Mouse (Mus musculus) gastrocnemius, postnatal 14 days (tissue): ENCODE results near the gene Tcp1. TPM values are rescaled to one million over a fixed set of nuclear protein-coding genes. Genes with fewer than 3 reads are reported as not detected.
"Not testable (repeated sequence)": the region's sequence is repeated elsewhere in the genome, so short reads cannot be mapped to it uniquely, and the experiment has no call there.

ENCODE experiments used
- DNase-seq: peaks from one replicate; pipeline ENCODE4 v3.0.0; 2021; ENCODE audit warnings: mixed read lengths
- intact Hi-C: fragments of 180-260 bp; cut with DNase I; formaldehyde crosslinking; loops from one replicate; pipeline ENCODE4 v1.15.1; 2025; ENCODE audit warnings: low total_unique reads
- total RNA-seq, 2 experiments: library from RNA; stranded (reverse); gene quantifications; 2 replicates each; pipeline ENCODE4 v1.2.3; 2021

Gene Tcp1
- total RNA-seq, 2 experiments from 2014 or later = 205 to 212 TPM

- intact Hi-C loops = no loop called here
- DNase-seq = no peak
Observed at GRCm38 (mm10) chr17:12956664-12957063, 41.2 kb downstream of the Tcp1 start.

- DNase-seq, intact Hi-C loops: not testable (repeated sequence)
Observed at GRCm38 (mm10) chr17:12959377-12959776, 43.9 kb downstream of the Tcp1 start.

GRCm38 (mm10) chr17:12960331-12960873, 44.9 kb downstream of the Tcp1 start, which contains the start of gene Acat2:
TSS of gene Acat2 (minus strand) at chr17:12960747.
- intact Hi-C loops = no loop called here
- DNase-seq = peak; percentile 92

- intact Hi-C loops = no loop called here
- DNase-seq = no peak
Observed at GRCm38 (mm10) chr17:12963476-12963875, 48.0 kb downstream of the Tcp1 start.

GRCm38 (mm10) chr17:12967173-12967572, 51.7 kb downstream of the Tcp1 start:
- DNase-seq = no peak
- intact Hi-C loops = no loop called here

- DNase-seq = no peak
- intact Hi-C loops = no loop called here
Observed at GRCm38 (mm10) chr17:12973851-12974250, 58.4 kb downstream of the Tcp1 start.

Other genes with a start within 250 kb of the Tcp1 start
- not detected for gene Slc22a1, start 239.9 kb upstream of the Tcp1 start, total RNA-seq
- 10 to 100 TPM; 64.3 to 72.6 TPM for gene Igf2r, start 146.0 kb upstream of the Tcp1 start, total RNA-seq
- under 1 TPM; 0.18 to 0.90 TPM for gene Mas1, start 47.6 kb upstream of the Tcp1 start, total RNA-seq
- gene Mrgprh, start 39.7 kb upstream of the Tcp1 start, total RNA-seq = 1 to 10 TPM; 1.8 to 2.1 TPM
- gene Pnldc1, start 5.5 kb upstream of the Tcp1 start, total RNA-seq = under 1 TPM; 0.14 to 0.91 TPM
- gene Mrpl18, start 644 bp downstream of the Tcp1 start, total RNA-seq = 10 to 100 TPM; 86.2 to 87.2 TPM
- gene Acat3, start 24.9 kb downstream of the Tcp1 start, total RNA-seq = not detected
- gene Acat2, start 45.0 kb downstream of the Tcp1 start, total RNA-seq = 1 to 10 TPM; 4.7 to 6.4 TPM
- gene Wtap, start 78.5 kb downstream of the Tcp1 start, total RNA-seq = 10 to 100 TPM; 27.9 to 31.2 TPM
- gene Sod2, start 91.1 kb downstream of the Tcp1 start, total RNA-seq = 100 to 1,000 TPM; 302 to 371 TPM
- gene Gpr31b, start 136.6 kb downstream of the Tcp1 start, total RNA-seq = not detected
- under 1 TPM; 0.27 to 0.35 TPM for gene Tcp10b, start 145.4 kb downstream of the Tcp1 start, total RNA-seq
- not detected for gene Unc93a, start 216.1 kb downstream of the Tcp1 start, total RNA-seq